Mouse (Mus musculus): ENCODE results near the gene Cntnap5a.

GRCm38 (mm10) chr1:116373551-116373950 is 689.0 kb downstream of the Cntnap5a start:
- TF ChIP-seq CTCF (IDR thresholded peaks at IDR 0.05; ENCODE audit: borderline replicate concordance, extremely low read depth, insufficient read depth, insufficient read length) = no peak
- TF ChIP-seq POLR2A (IDR thresholded peaks at IDR 0.05; ENCODE audit: borderline replicate concordance, extremely low read depth, insufficient read depth, insufficient read length, poor library complexity, severe bottlenecking) = no peak
